16 mouse cellular contexts compared by ENCODE assay signal in the genomic region with DNA sequence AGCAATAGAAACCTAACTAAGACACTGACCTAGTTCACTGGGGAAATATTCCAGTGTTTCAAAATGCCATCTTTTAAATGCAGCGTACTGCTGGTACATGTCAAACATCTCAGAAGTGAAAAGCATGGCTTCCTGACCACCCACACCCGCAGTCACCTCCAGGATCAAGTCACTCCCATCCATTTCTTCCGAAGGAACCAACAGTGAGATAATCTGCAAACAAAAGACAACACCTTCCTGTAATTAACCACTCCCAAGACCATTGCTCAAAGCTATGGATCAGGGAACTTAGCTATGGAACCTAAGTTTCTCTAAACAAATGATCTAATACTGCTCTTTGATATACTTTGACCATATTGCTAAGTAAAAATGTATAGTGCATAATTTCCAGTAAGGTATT.
"Had no signal": no experiment of that assay in that cellular context is flagged by ENCODE, and none has a peak within 500 bp of the region (broad histone marks: within the 10 kb centered on the region; RNA-seq: fewer than 3 reads in every experiment).

No protein-coding gene starts in this region.

- H3K4me2 ChIP-seq: neural tube, embryonic 13.5 days; neural tube, embryonic 15.5 days; stomach, embryonic 15.5 days had no signal

- H3K27ac ChIP-seq: neural tube, embryonic 13.5 days; neural tube, embryonic 15.5 days; stomach, embryonic 15.5 days; stomach, postnatal 0 days had no signal

- H3K4me3 ChIP-seq: neural tube, embryonic 13.5 days; neural tube, embryonic 15.5 days; stomach, embryonic 15.5 days had no signal

- H3K9me3 ChIP-seq: neural tube, embryonic 13.5 days; neural tube, embryonic 15.5 days; stomach, embryonic 15.5 days had no signal

- H3K27me3 ChIP-seq: neural tube, embryonic 13.5 days; neural tube, embryonic 15.5 days; stomach, embryonic 15.5 days had no signal

- H3K9ac ChIP-seq: neural tube, embryonic 13.5 days; neural tube, embryonic 15.5 days; stomach, embryonic 15.5 days had no signal

- DNase-seq: retina, postnatal 1 day; right cerebral cortex, adult 18-20 months; right cerebral cortex, postnatal 14 days; right cerebral cortex, postnatal 25 days; right cerebral cortex, postnatal 4 days; spleen, adult 18-20 months; thymus, adult 18-20 months; thymus, adult 2 months; thymus, postnatal 14 days; thymus, postnatal 25 days; thymus, postnatal 36 days; thymus, postnatal 4 days had no signal
